Mouse (Mus musculus) testis, adult 10 weeks (tissue): Measurements from ENCODE around the gene Gm20736. TPM values are rescaled to one million over a fixed set of nuclear protein-coding genes. Genes with fewer than 3 reads are reported as not detected.

Experiments
- polyA plus RNA-seq: library from polyadenylated mRNA; stranded (reverse); fragments of 350-450 nt; fragmentation: Illumina TruSeq; extraction: RNeasy Lipid Tissue Mini Kit (QIAGEN cat#74804); gene quantifications from one replicate; pipeline ENCODE4 v1.2.3, GENCODE M21; 2014; ENCODE audit warnings: low read depth, low replicate concordance

Gm20736 gene
- polyA plus RNA-seq: 174 TPM

DNA sequence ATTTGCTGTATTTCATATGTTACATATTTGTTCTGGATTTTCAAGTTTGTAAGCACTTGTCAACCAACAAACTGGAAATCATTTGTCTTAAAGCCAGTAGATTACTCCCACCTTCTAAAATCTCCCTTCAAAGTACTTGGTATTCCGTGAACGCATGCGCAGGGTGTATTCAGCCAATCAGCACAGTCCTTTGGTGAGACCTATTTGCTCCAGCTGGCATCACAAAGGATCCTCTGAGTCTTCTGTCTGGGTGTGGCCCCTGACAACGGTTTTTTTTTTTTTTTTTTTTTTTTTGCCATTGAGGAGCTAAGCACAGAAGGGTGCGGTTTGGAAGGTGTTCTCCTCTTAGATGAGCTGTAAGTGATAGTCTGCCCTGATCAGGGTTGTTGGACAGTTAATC lies at the start of gene Gm20736:
TSS of gene Gm20736 (plus strand) at position 301 of the 400 bp plus-strand sequence.

Other genes starting within 250 kb of the Gm20736 start
- 3.0 TPM for gene Gm20924, start 170.2 kb upstream of the Gm20736 start, polyA plus RNA-seq